22 mouse cellular contexts compared by ENCODE assay signal in genomic region chr9:120663181-120663580, GRCm38 (mm10).
DNase-seq lines count a peak whose midpoint lies in the region; ATAC-seq and TF ChIP-seq lines count a peak whose summit lies in the region.
"Had no signal": no experiment of that assay in that cellular context is flagged by ENCODE, and none has a peak within 500 bp of the region (broad histone marks: within the 10 kb centered on the region; RNA-seq: fewer than 3 reads in every experiment).

No protein-coding gene starts in this region.

- no peak overlapping the region for H3K4me3 ChIP-seq in forebrain, embryonic 11.5 days (ENCODE audit: low read depth, low read length)
- H3K4me3 ChIP-seq in forebrain, embryonic 12.5 days (replicated peaks): no peak overlapping the region
- H3K4me3 ChIP-seq in heart, embryonic 10.5 days: no peak overlapping the region
- no peak overlapping the region for H3K4me3 ChIP-seq in midbrain, embryonic 11.5 days (ENCODE audit: low read depth, low read length)
- H3K4me3 ChIP-seq in midbrain, postnatal 0 days (ENCODE audit: low read depth, low read length): no peak overlapping the region

- H3K9ac ChIP-seq in forebrain, embryonic 11.5 days (ENCODE audit: low read length): no peak overlapping the region
- no peak overlapping the region for H3K9ac ChIP-seq in forebrain, embryonic 12.5 days
- H3K9ac ChIP-seq in midbrain, embryonic 11.5 days (ENCODE audit: low read length): no peak overlapping the region
- no peak overlapping the region for H3K9ac ChIP-seq in midbrain, postnatal 0 days (replicated peaks; ENCODE audit: low read length, poor library complexity, severe bottlenecking)

- no peaks in the 10 kb centered on the region for H3K9me3 ChIP-seq in forebrain, embryonic 11.5 days (ENCODE audit: control insufficient read depth, low read length)
- no peaks in the 10 kb centered on the region for H3K9me3 ChIP-seq in forebrain, embryonic 12.5 days
- H3K9me3 ChIP-seq in heart, embryonic 10.5 days: no peaks in the 10 kb centered on the region
- H3K9me3 ChIP-seq in midbrain, embryonic 11.5 days (ENCODE audit: control insufficient read depth, low read length): no peaks in the 10 kb centered on the region
- no peaks in the 10 kb centered on the region for H3K9me3 ChIP-seq in midbrain, postnatal 0 days (ENCODE audit: low read length)

- no peak for TF ChIP-seq CTCF in midbrain, postnatal 0 days (IDR thresholded peaks at IDR 0.05)

- no peak for ATAC-seq in forebrain, embryonic 11.5 days (replicated peaks; ENCODE audit: low FRiP score)
- ATAC-seq in forebrain, embryonic 12.5 days (ENCODE audit: low FRiP score): no peak
- ATAC-seq in midbrain, embryonic 11.5 days (ENCODE audit: low FRiP score): no peak
- ATAC-seq in midbrain, postnatal 0 days (ENCODE audit: low FRiP score): no peak
- ATAC-seq: activated CD4-positive, CD25-positive, alpha-beta regulatory T cell, adult 4 months; CD4-positive, CD25-positive, alpha-beta regulatory T cell, adult 4 months; Patski had no signal

- peak; percentile 9 for DNase-seq in forebrain, embryonic 11.5 days (ENCODE audit: low spot score)
- DNase-seq in heart, adult 11 months: peak; percentile 74
- no peak for DNase-seq in heart, embryonic 10.5 days (ENCODE audit: low spot score)
- peak; percentile 17 for DNase-seq in midbrain, embryonic 11.5 days (ENCODE audit: low spot score, missing footprints)
- DNase-seq in midbrain, postnatal 0 days (ENCODE audit: low spot score): no peak
- peak; percentile 57 for DNase-seq in NIH3T3 (ENCODE audit: low read depth)
- no peak for DNase-seq in thymus, postnatal 4 days
- DNase-seq: adrenal gland, adult 2 months; adrenal gland, adult 8-10 months; adrenal gland, postnatal 10 days; adrenal gland, postnatal 14 days; adrenal gland, postnatal 25 days; adrenal gland, postnatal 36 days; B cell, adult 2 months; cerebellum, adult 11 months; cerebellum, adult 11-12 months; cerebellum, adult 18-20 months had no signal

- WGBS in forebrain, embryonic 11.5 days: 66% methylated on average over 6 of the region's 6 CpGs
- 59% methylated on average over 6 of the region's 6 CpGs for WGBS in forebrain, embryonic 12.5 days
- 54% methylated on average over 6 of the region's 6 CpGs for WGBS in heart, embryonic 10.5 days
- 64% methylated on average over 6 of the region's 6 CpGs for WGBS in midbrain, embryonic 11.5 days
- WGBS in midbrain, postnatal 0 days: 62% methylated on average over 6 of the region's 6 CpGs

- H3K27ac ChIP-seq in forebrain, embryonic 11.5 days (ENCODE audit: low read depth, low read length): no peak overlapping the region
- no peak overlapping the region for H3K27ac ChIP-seq in forebrain, embryonic 12.5 days
- H3K27ac ChIP-seq in heart, embryonic 10.5 days: no peak overlapping the region
- H3K27ac ChIP-seq in midbrain, embryonic 11.5 days (ENCODE audit: low read depth, low read length): no peak overlapping the region
- no peak overlapping the region for H3K27ac ChIP-seq in midbrain, postnatal 0 days (ENCODE audit: low read depth, low read length)

- H3K27me3 ChIP-seq in forebrain, embryonic 11.5 days (ENCODE audit: control insufficient read depth, insufficient read depth, low read length): no peaks in the 10 kb centered on the region
- no peaks in the 10 kb centered on the region for H3K27me3 ChIP-seq in forebrain, embryonic 12.5 days
- 0 out of 2 replicates have a peak, but pooled peaks cover 6% of the 10 kb centered on the region for H3K27me3 ChIP-seq in heart, embryonic 10.5 days (ENCODE audit: insufficient read depth, poor library complexity, severe bottlenecking)
- H3K27me3 ChIP-seq in midbrain, embryonic 11.5 days (ENCODE audit: control insufficient read depth, insufficient read depth, low read length): no peaks in the 10 kb centered on the region
- no peaks in the 10 kb centered on the region for H3K27me3 ChIP-seq in midbrain, postnatal 0 days (ENCODE audit: insufficient read depth, low read length)
- H3K27me3 ChIP-seq: Patski had no signal

- no peaks in the 10 kb centered on the region for H3K36me3 ChIP-seq in forebrain, embryonic 11.5 days (ENCODE audit: control insufficient read depth, insufficient read depth, low read length)
- no peaks in the 10 kb centered on the region for H3K36me3 ChIP-seq in forebrain, embryonic 12.5 days (replicated peaks)
- H3K36me3 ChIP-seq in heart, embryonic 10.5 days: no peaks in the 10 kb centered on the region
- H3K36me3 ChIP-seq in midbrain, embryonic 11.5 days (ENCODE audit: control insufficient read depth, insufficient read depth, low read length): no peaks in the 10 kb centered on the region
- H3K36me3 ChIP-seq in midbrain, postnatal 0 days (ENCODE audit: insufficient read depth, low read length): no peaks in the 10 kb centered on the region
- H3K36me3 ChIP-seq: G1E had no signal

- no peaks in the 10 kb centered on the region for H3K4me1 ChIP-seq in forebrain, embryonic 11.5 days (replicated peaks; ENCODE audit: control insufficient read depth, insufficient read depth, low read length)
- H3K4me1 ChIP-seq in forebrain, embryonic 12.5 days: no peaks in the 10 kb centered on the region
- no peaks in the 10 kb centered on the region for H3K4me1 ChIP-seq in heart, embryonic 10.5 days
- H3K4me1 ChIP-seq in midbrain, embryonic 11.5 days (ENCODE audit: control insufficient read depth, insufficient read depth, low read length): no peaks in the 10 kb centered on the region
- H3K4me1 ChIP-seq in midbrain, postnatal 0 days (ENCODE audit: insufficient read depth, low read length): no peaks in the 10 kb centered on the region

- no peak overlapping the region for H3K4me2 ChIP-seq in forebrain, embryonic 11.5 days (ENCODE audit: low read depth, low read length, severe bottlenecking)
- H3K4me2 ChIP-seq in forebrain, embryonic 12.5 days: no peak overlapping the region
- no peak overlapping the region for H3K4me2 ChIP-seq in midbrain, embryonic 11.5 days
- H3K4me2 ChIP-seq in midbrain, postnatal 0 days (ENCODE audit: low read depth, low read length, poor library complexity, severe bottlenecking): no peak overlapping the region

Comparison
In these comparisons a context has a peak if more than half of its experiments do, and no peak if none do; other contexts are left out.
1. DNase-seq: peak in forebrain, embryonic 11.5 days (single experiment), heart, adult 11 months (single experiment), midbrain, embryonic 11.5 days (single experiment) and NIH3T3 (single experiment); none in heart, embryonic 10.5 days (single experiment), midbrain, postnatal 0 days (single experiment) and thymus, postnatal 4 days (single experiment).